Mouse (Mus musculus) neural tube, embryonic 13.5 days (tissue): ENCODE data around the gene Mfng. TPM values are rescaled to one million over a fixed set of nuclear protein-coding genes. Genes with fewer than 3 reads are reported as not detected.

Experiments used
- ATAC-seq: fragments of 200-750 bp; cut with Nextera tagmentation; 2 replicates; pipeline ENCODE4 v1.8.0; 2017; ENCODE audit warnings: low read depth, mild to moderate bottlenecking, moderate TSS enrichment, moderate library complexity
- H3K27ac ChIP-seq: fragments of 300-500 bp; sonication (generic); replicated peaks from 2 replicates; pipeline ENCODE4 v1.5.1; 2015; ENCODE audit warnings: moderate library complexity, mild to moderate bottlenecking, inconsistent platforms
- H3K27me3 ChIP-seq: fragments of 300-500 bp; sonication (generic); 2 replicates; pipeline ENCODE4 v1.6.1; 2015; ENCODE audit warnings: mild to moderate bottlenecking, inconsistent platforms
- H3K36me3 ChIP-seq: fragments of 300-500 bp; sonication (generic); 2 replicates; pipeline ENCODE4 v1.6.1; 2015; ENCODE audit warnings: mild to moderate bottlenecking, inconsistent platforms
- H3K4me1 ChIP-seq: fragments of 300-500 bp; sonication (generic); replicated peaks from 2 replicates; pipeline ENCODE4 v1.6.1; 2015; ENCODE audit warnings: inconsistent platforms
- H3K4me2 ChIP-seq: fragments of 300-500 bp; sonication (generic); 2 replicates; pipeline ENCODE4 v1.6.1; 2015; ENCODE audit warnings: inconsistent platforms, mild to moderate bottlenecking, moderate library complexity
- H3K4me3 ChIP-seq: fragments of 300-500 bp; sonication (generic); 2 replicates; pipeline ENCODE4 v1.5.1; 2015; ENCODE audit warnings: mild to moderate bottlenecking, inconsistent platforms
- H3K9ac ChIP-seq: fragments of 300-500 bp; sonication (generic); 2 replicates; pipeline ENCODE4 v1.6.1; 2015; ENCODE audit warnings: moderate library complexity, mild to moderate bottlenecking, inconsistent platforms
- H3K9me3 ChIP-seq: fragments of 300-500 bp; sonication (generic); 2 replicates; pipeline ENCODE4 v1.6.1; 2016; ENCODE audit warnings: inconsistent platforms
- WGBS: fragments of 180-500 bp; shearing (Covaris S2); methylation state at CpG from one replicate; pipeline ENCODE4 v1.1.7; 2015; 5-methylcytosine and 5-hydroxymethylcytosine counted together
- polyA plus RNA-seq: library from polyadenylated mRNA; unstranded; fragments of >200 nt; fragmentation: Nextera tagmentation; extraction: Ambion mirVana; gene quantifications from 2 replicates; pipeline ENCODE4 v1.2.1, GENCODE M21; 2015

Mfng gene
- polyA plus RNA-seq, 1 experiment from 2014 or later, result 34.2 TPM

- Histone ChIP-seq H3K27ac (peak overlapping the region; percentile 90), H3K9ac (peak overlapping the region; percentile 64), H3K9me3 (no peaks in the 10 kb centered on the region), H3K4me3 (peak overlapping the region; percentile 34), H3K4me2 (peak overlapping the region; percentile 54), H3K36me3 (peaks cover 3% of the 10 kb centered on the region; the same call in 1 of the 2 replicates), H3K27me3 (no peaks in the 10 kb centered on the region), H3K4me1 (peaks cover 70% of the 10 kb centered on the region)
- WGBS, result 46% methylated on average over 19 of the region's 19 CpGs
- peak; percentile 12; the same call in 1 of the 2 replicates for ATAC-seq
Measured at GRCm38 (mm10) chr15:78771531-78772367, 1.5 kb downstream of the Mfng start.

DNA sequence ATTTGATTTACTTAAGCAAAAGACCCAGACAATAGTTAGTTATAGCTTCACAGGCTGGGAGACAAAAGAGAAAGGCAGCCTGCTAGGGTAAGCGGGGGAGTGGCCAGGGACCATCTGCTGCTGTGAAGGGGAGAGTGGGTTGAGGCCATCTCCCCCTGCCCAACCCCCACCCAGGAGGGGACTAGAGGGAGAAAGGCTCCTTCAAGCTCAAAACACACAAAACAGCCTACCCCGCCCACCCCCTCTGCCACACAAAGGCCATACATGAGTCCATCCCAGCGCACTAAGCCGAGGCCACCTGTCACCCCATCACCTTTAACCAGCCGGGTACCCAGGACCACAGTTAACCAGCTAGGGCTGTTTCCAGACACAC lies 2.3 kb downstream of the Mfng start:
- H3K4me3 ChIP-seq, result peak overlapping the region; percentile 34; the same call in 1 of the 2 replicates
- H3K9ac ChIP-seq, result peak overlapping the region; percentile 64
- H3K4me1 ChIP-seq, result peaks cover 70% of the 10 kb centered on the region
- peak overlapping the region; percentile 90 for H3K27ac ChIP-seq
- peaks cover 3% of the 10 kb centered on the region; the same call in 1 of the 2 replicates for H3K36me3 ChIP-seq
- no peaks in the 10 kb centered on the region for H3K9me3 ChIP-seq
- 8% methylated on average over 5 of the region's 5 CpGs for WGBS
- peak; percentile 20; the same call in 1 of the 2 replicates for ATAC-seq
- H3K27me3 ChIP-seq, result no peaks in the 10 kb centered on the region
- H3K4me2 ChIP-seq, result peak overlapping the region; percentile 54

DNA sequence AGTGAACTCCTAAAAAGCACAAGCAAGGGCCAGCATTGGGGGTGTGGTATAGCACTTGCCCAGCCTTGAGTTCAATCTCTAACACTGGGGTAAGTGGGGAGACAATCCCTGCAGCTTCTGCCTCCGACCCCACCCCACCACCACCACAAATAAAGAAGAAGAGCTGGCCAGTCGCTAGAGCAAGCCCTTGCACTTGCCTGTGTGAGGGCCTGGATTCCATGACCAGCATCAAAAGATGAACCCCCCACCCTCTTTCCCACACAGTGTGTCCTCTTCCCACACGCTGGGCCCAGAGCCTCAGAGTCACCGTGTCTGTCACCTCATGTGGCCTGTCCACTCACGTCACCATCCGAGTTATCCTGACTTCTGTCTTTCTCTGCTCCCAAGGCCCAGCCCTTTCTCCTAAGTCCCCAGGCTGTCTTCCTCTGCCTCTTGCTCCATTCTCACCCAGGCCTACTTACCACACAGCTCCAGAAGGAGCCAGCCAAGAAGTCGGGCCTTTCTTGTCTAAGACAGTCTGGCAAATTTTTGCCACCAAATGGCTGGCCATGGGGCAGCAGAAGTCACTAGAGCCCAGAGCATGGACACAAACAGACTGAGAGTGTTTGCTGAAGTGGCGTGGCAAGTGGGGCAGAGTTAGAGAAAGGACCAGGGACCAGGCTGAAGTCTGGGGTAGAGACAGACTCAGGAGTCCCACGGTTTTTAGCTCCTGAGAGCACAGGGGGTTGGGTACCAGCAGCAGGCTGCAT lies 2.9 kb downstream of the Mfng start:
- H3K27me3 ChIP-seq, result no peaks in the 10 kb centered on the region
- H3K27ac ChIP-seq, result peak overlapping the region; percentile 90
- peaks cover 70% of the 10 kb centered on the region for H3K4me1 ChIP-seq
- H3K36me3 ChIP-seq, result peaks cover 3% of the 10 kb centered on the region; the same call in 1 of the 2 replicates
- H3K4me2 ChIP-seq, result peak overlapping the region; percentile 54
- peak overlapping the region; percentile 34 for H3K4me3 ChIP-seq
- 25% methylated on average over 9 of the region's 9 CpGs for WGBS
- H3K9me3 ChIP-seq, result no peaks in the 10 kb centered on the region
- ATAC-seq, result peak; percentile 16
- H3K9ac ChIP-seq, result peak overlapping the region; percentile 64

DNA sequence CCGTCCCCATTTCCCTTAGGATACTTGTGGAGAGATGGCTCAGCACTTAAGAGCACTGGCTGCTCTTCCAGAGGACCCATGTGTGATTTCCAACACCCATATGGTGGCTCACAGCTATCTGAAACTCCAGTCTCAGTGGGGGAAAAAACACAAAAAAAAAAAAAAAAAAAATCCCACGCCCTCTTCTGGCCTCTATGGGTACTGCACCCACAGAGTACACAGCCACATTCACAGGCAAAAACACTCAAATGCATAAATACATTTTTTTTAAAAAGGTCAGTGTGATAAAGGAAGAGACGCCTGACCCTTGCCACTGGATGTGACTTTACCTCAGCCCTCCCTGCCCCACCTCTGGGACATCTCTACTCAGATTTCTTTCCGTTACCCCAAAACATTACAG lies 4.2 kb downstream of the Mfng start:
- peaks cover 3% of the 10 kb centered on the region; the same call in 1 of the 2 replicates for H3K36me3 ChIP-seq
- no peak overlapping the region for H3K27ac ChIP-seq
- no peak for ATAC-seq
- H3K9ac ChIP-seq, result no peak overlapping the region
- peak overlapping the region; percentile 54 for H3K4me2 ChIP-seq
- peaks cover 68% of the 10 kb centered on the region for H3K4me1 ChIP-seq
- no peaks in the 10 kb centered on the region for H3K27me3 ChIP-seq
- no peak overlapping the region for H3K4me3 ChIP-seq
- WGBS, result 92% methylated on average over 4 of the region's 4 CpGs
- H3K9me3 ChIP-seq, result no peaks in the 10 kb centered on the region

- Histone ChIP-seq H3K9ac (0 out of 2 replicates have a peak overlapping the region, but pooled peaks have one; percentile 32), H3K27ac (peak overlapping the region; percentile 59), H3K27me3 (no peaks in the 10 kb centered on the region), H3K4me3 (no peak overlapping the region), H3K4me1 (peaks cover 27% of the 10 kb centered on the region), H3K9me3 (no peaks in the 10 kb centered on the region), H3K4me2 (no peak overlapping the region), H3K36me3 (peaks cover 3% of the 10 kb centered on the region; the same call in 1 of the 2 replicates)
- ATAC-seq, result no peak
- WGBS, result 78% methylated on average over 5 of the region's 5 CpGs
Measured at GRCm38 (mm10) chr15:78763704-78764103, 9.6 kb downstream of the Mfng start.

DNA sequence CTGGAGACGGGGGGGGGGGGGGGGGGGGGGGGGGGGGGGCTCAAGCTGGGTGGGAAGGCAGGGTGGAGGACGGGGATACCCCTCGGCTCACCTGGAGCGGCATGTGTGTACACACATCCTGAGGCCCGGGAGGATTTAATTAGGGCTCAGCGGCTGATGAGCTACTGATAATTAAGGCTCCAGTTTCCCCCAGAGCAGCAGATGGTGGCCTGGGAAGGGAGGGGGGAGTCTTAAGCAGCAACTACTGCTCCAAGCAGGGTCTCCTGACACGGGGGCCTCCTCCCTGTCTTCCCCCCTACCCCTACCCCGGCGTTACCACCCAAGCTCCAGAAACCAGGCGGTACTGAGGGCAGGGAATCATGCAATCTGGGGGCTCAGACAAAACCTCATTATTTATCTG lies 10.1 kb downstream of the Mfng start:
- Histone ChIP-seq H3K27me3 (no peaks in the 10 kb centered on the region), H3K9me3 (no peaks in the 10 kb centered on the region), H3K9ac (0 out of 2 replicates have a peak overlapping the region, but pooled peaks have one; percentile 32), H3K36me3 (peaks cover 3% of the 10 kb centered on the region; the same call in 1 of the 2 replicates), H3K4me3 (no peak overlapping the region), H3K4me1 (peaks cover 22% of the 10 kb centered on the region), H3K27ac (peak overlapping the region; percentile 59), H3K4me2 (no peak overlapping the region)
- ATAC-seq, result 0 out of 2 replicates have a peak, but pooled peaks have one; percentile 26
- WGBS, result 23% methylated on average over 9 of the region's 10 CpGs

DNA sequence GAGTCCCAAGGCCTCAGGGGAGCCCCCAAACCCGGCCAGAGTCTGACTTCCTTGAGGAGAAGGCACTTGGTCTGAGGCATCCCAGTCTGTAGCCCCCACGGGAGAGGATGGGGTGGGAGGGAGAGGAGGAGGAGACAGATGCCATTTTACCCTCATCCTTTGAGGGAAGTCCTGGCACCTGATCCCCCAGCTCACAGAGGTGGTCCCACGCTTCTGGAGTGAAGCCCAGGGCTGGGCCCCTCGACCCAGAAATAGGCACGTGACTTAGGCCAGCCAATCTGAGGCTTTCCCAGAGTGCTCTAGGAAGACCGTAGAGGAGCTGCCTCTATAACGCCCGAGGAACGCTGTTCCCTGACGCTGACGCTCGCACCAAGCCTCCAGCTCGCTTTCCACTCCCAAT lies 12.2 kb downstream of the Mfng start:
- 73% methylated on average over 13 of the region's 13 CpGs for WGBS
- no peaks in the 10 kb centered on the region for H3K9me3 ChIP-seq
- H3K27me3 ChIP-seq, result no peaks in the 10 kb centered on the region
- no peak overlapping the region for H3K4me2 ChIP-seq
- ATAC-seq, result no peak
- no peak overlapping the region for H3K9ac ChIP-seq
- H3K27ac ChIP-seq, result no peak overlapping the region
- no peak overlapping the region for H3K4me3 ChIP-seq
- H3K4me1 ChIP-seq, result peaks cover 9% of the 10 kb centered on the region
- H3K36me3 ChIP-seq, result no peaks in the 10 kb centered on the region

GRCm38 (mm10) chr15:78758132-78758531 lies 15.1 kb downstream of the Mfng start:
- no peak overlapping the region for H3K9ac ChIP-seq
- no peak overlapping the region for H3K27ac ChIP-seq
- H3K4me3 ChIP-seq, result no peak overlapping the region
- 92% methylated on average over 6 of the region's 6 CpGs for WGBS
- no peaks in the 10 kb centered on the region for H3K9me3 ChIP-seq
- H3K4me1 ChIP-seq, result peaks cover 14% of the 10 kb centered on the region
- ATAC-seq, result no peak
- no peaks in the 10 kb centered on the region for H3K36me3 ChIP-seq
- no peak overlapping the region for H3K4me2 ChIP-seq
- H3K27me3 ChIP-seq, result no peaks in the 10 kb centered on the region

GRCm38 (mm10) chr15:78755966-78756725 lies 17.1 kb downstream of the Mfng start:
- no peak for ATAC-seq
- Histone ChIP-seq H3K27ac (no peak overlapping the region), H3K36me3 (no peaks in the 10 kb centered on the region), H3K9me3 (no peaks in the 10 kb centered on the region), H3K4me1 (peaks cover 22% of the 10 kb centered on the region), H3K4me2 (no peak overlapping the region), H3K4me3 (no peak overlapping the region), H3K27me3 (no peaks in the 10 kb centered on the region), H3K9ac (no peak overlapping the region)
- 72% methylated on average over 12 of the region's 12 CpGs for WGBS

DNA sequence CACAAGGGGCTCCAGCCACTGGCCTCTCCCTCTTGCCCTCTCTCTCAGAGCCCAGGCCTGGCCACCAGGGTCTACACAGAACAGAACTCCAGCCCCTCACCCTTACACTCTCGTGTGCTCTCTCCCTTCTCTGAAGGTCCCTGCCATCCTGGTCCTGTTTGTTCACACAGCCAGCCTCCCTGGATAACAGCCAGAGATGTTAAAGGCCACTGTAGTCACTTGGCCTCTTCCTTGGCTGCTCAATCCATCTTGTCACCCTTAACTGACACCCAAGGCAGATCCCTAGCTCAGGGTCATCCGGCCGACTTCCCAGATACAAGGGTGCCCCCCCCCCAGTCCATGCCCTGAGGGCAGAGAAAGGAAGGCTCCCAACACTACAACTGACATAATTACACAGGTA lies 18.0 kb downstream of the Mfng start:
- WGBS, result 66% methylated on average over 3 of the region's 3 CpGs

DNA sequence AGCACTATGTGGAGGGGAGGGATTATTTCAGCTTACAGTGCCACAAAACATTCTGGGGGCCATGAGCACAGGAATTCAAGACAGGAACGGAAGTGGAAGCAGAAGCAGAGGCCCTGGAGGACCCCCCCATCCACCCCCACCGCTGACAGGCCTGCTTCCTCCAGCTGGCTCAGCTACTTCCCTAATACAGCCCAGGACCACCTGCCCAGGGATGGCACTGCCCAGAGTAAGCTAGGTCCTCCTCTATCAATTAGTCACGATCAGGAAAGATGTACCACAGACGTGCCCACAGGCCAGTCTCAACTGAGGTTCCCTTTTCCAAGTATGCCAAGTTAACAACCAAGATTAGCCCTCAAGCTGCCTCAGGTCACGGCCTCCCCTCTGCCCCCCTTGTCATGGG lies 19.1 kb downstream of the Mfng start:
- Histone ChIP-seq H3K4me3 (no peak overlapping the region), H3K4me1 (peaks cover 41% of the 10 kb centered on the region), H3K9ac (no peak overlapping the region), H3K27ac (peak overlapping the region; percentile 42; the same call in 1 of the 2 replicates), H3K36me3 (no peaks in the 10 kb centered on the region), H3K27me3 (no peaks in the 10 kb centered on the region), H3K9me3 (no peaks in the 10 kb centered on the region), H3K4me2 (no peak overlapping the region)
- ATAC-seq, result no peak
- WGBS, result 75% methylated on average over 5 of the region's 5 CpGs

More for the DNA sequence above, 18.0 kb downstream of the Mfng start:
- no peak for ATAC-seq
- Histone ChIP-seq H3K4me1 (peaks cover 31% of the 10 kb centered on the region), H3K4me3 (no peak overlapping the region), H3K9me3 (no peaks in the 10 kb centered on the region), H3K9ac (no peak overlapping the region), H3K27ac (peak overlapping the region; percentile 42), H3K36me3 (no peaks in the 10 kb centered on the region), H3K4me2 (no peak overlapping the region), H3K27me3 (no peaks in the 10 kb centered on the region)
